Mouse (Mus musculus): Measurements from ENCODE around the gene Abtb2. TPM values are rescaled to one million over a fixed set of nuclear protein-coding genes. Genes with fewer than 3 reads are reported as not detected.

The Abtb2 gene
- polyA plus RNA-seq, 1 experiment = 11.9 TPM

- no peak for TF ChIP-seq POLR2A (IDR thresholded peaks at IDR 0.05; ENCODE audit: extremely low read depth, insufficient read depth, low read length)
- no peak for TF ChIP-seq CTCF (IDR thresholded peaks at IDR 0.05; ENCODE audit: extremely low read depth, insufficient read depth, low read length)
- no peaks in the 10 kb centered on the region for H3K4me1 ChIP-seq (ENCODE audit: control insufficient read depth, insufficient read depth, low read length)
- no peak overlapping the region for H3K27ac ChIP-seq (ENCODE audit: insufficient read depth, low read length)
- H3K4me3 ChIP-seq (ENCODE audit: insufficient read depth, low read length) = no peak overlapping the region
Measured at GRCm38 (mm10) chr2:103703865-103704264, 137.8 kb downstream of the Abtb2 start.

- no peak for TF ChIP-seq POLR2A (IDR thresholded peaks at IDR 0.05; ENCODE audit: extremely low read depth, insufficient read depth, low read length)
- no peak for TF ChIP-seq CTCF (IDR thresholded peaks at IDR 0.05; ENCODE audit: extremely low read depth, insufficient read depth, low read length)
- no peak overlapping the region for H3K27ac ChIP-seq (ENCODE audit: insufficient read depth, low read length)
- H3K4me3 ChIP-seq (ENCODE audit: insufficient read depth, low read length) = no peak overlapping the region
- no peaks in the 10 kb centered on the region for H3K4me1 ChIP-seq (ENCODE audit: control insufficient read depth, insufficient read depth, low read length)
Measured at GRCm38 (mm10) chr2:103705826-103706225, 139.7 kb downstream of the Abtb2 start.

- no peak overlapping the region for H3K27ac ChIP-seq (ENCODE audit: insufficient read depth, low read length)
- H3K4me3 ChIP-seq (ENCODE audit: insufficient read depth, low read length) = no peak overlapping the region
- no peaks in the 10 kb centered on the region for H3K4me1 ChIP-seq (ENCODE audit: control insufficient read depth, insufficient read depth, low read length)
- TF ChIP-seq POLR2A (IDR thresholded peaks at IDR 0.05; ENCODE audit: extremely low read depth, insufficient read depth, low read length) = no peak
- TF ChIP-seq CTCF (IDR thresholded peaks at IDR 0.05; ENCODE audit: extremely low read depth, insufficient read depth, low read length) = no peak
Measured at GRCm38 (mm10) chr2:103706226-103706625, 140.1 kb downstream of the Abtb2 start.

- Histone ChIP-seq H3K4me3 (ENCODE audit: insufficient read depth, low read length) (no peak overlapping the region), H3K4me1 (ENCODE audit: control insufficient read depth, insufficient read depth, low read length) (no peaks in the 10 kb centered on the region), H3K27ac (ENCODE audit: insufficient read depth, low read length) (no peak overlapping the region)
- TF ChIP-seq POLR2A (IDR thresholded peaks at IDR 0.05; ENCODE audit: extremely low read depth, insufficient read depth, low read length) = no peak
- no peak for TF ChIP-seq CTCF (IDR thresholded peaks at IDR 0.05; ENCODE audit: extremely low read depth, insufficient read depth, low read length)
Measured at GRCm38 (mm10) chr2:103707056-103707776, 141.1 kb downstream of the Abtb2 start.

GRCm38 (mm10) chr2:103710849-103711248 is 144.7 kb downstream of the Abtb2 start:
- H3K4me1 ChIP-seq (ENCODE audit: control insufficient read depth, insufficient read depth, low read length) = no peaks in the 10 kb centered on the region
- no peak overlapping the region for H3K4me3 ChIP-seq (ENCODE audit: insufficient read depth, low read length)
- no peak for TF ChIP-seq POLR2A (IDR thresholded peaks at IDR 0.05; ENCODE audit: extremely low read depth, insufficient read depth, low read length)
- no peak overlapping the region for H3K27ac ChIP-seq (ENCODE audit: insufficient read depth, low read length)

- H3K27ac ChIP-seq (ENCODE audit: insufficient read depth, low read length) = no peak overlapping the region
- TF ChIP-seq CTCF (IDR thresholded peaks at IDR 0.05; ENCODE audit: extremely low read depth, insufficient read depth, low read length) = no peak
- H3K4me3 ChIP-seq (ENCODE audit: insufficient read depth, low read length) = no peak overlapping the region
Measured at GRCm38 (mm10) chr2:103713831-103714230, 147.7 kb downstream of the Abtb2 start.

GRCm38 (mm10) chr2:103714412-103714811 is 148.3 kb downstream of the Abtb2 start:
- Histone ChIP-seq H3K4me3 (ENCODE audit: insufficient read depth, low read length) (no peak overlapping the region), H3K27ac (ENCODE audit: insufficient read depth, low read length) (no peak overlapping the region), H3K4me1 (ENCODE audit: control insufficient read depth, insufficient read depth, low read length) (no peaks in the 10 kb centered on the region)
- no peak for TF ChIP-seq POLR2A (IDR thresholded peaks at IDR 0.05; ENCODE audit: extremely low read depth, insufficient read depth, low read length)

More at GRCm38 (mm10) chr2:103713831-103714230, 147.7 kb downstream of the Abtb2 start:
- no peaks in the 10 kb centered on the region for H3K4me1 ChIP-seq (ENCODE audit: control insufficient read depth, insufficient read depth, low read length)

GRCm38 (mm10) chr2:103718594-103719291 is 152.6 kb downstream of the Abtb2 start:
- TF ChIP-seq POLR2A (IDR thresholded peaks at IDR 0.05; ENCODE audit: extremely low read depth, insufficient read depth, low read length) (no peak), CTCF (IDR thresholded peaks at IDR 0.05; ENCODE audit: extremely low read depth, insufficient read depth, low read length) (peak; percentile 92)
- H3K4me3 ChIP-seq (ENCODE audit: insufficient read depth, low read length) = no peak overlapping the region

GRCm38 (mm10) chr2:103719292-103719646 is 153.2 kb downstream of the Abtb2 start:
- Histone ChIP-seq H3K27ac (ENCODE audit: insufficient read depth, low read length) (no peak overlapping the region), H3K4me1 (ENCODE audit: control insufficient read depth, insufficient read depth, low read length) (no peaks in the 10 kb centered on the region), H3K4me3 (ENCODE audit: insufficient read depth, low read length) (no peak overlapping the region)
- TF ChIP-seq CTCF (IDR thresholded peaks at IDR 0.05; ENCODE audit: extremely low read depth, insufficient read depth, low read length) (no peak), POLR2A (IDR thresholded peaks at IDR 0.05; ENCODE audit: extremely low read depth, insufficient read depth, low read length) (no peak)

More at GRCm38 (mm10) chr2:103718594-103719291, 152.6 kb downstream of the Abtb2 start:
- no peak overlapping the region for H3K27ac ChIP-seq (ENCODE audit: insufficient read depth, low read length)
- H3K4me1 ChIP-seq (ENCODE audit: control insufficient read depth, insufficient read depth, low read length) = no peaks in the 10 kb centered on the region

GRCm38 (mm10) chr2:103724521-103724920 is 158.4 kb downstream of the Abtb2 start:
- Histone ChIP-seq H3K4me1 (ENCODE audit: control insufficient read depth, insufficient read depth, low read length) (no peaks in the 10 kb centered on the region), H3K27ac (ENCODE audit: insufficient read depth, low read length) (no peak overlapping the region), H3K4me3 (ENCODE audit: insufficient read depth, low read length) (no peak overlapping the region)
- TF ChIP-seq CTCF (IDR thresholded peaks at IDR 0.05; ENCODE audit: extremely low read depth, insufficient read depth, low read length) = no peak

All from cortical plate, adult 2 months (tissue).